Mouse (Mus musculus) ES-E14 (cell line): ENCODE measurements around the gene Ccr4.

Experiments used
- CHD2 ChIP-seq: IDR thresholded peaks from 2 replicates; pipeline ENCODE4 v1.6.1; 2014; ENCODE audit warnings: mild to moderate bottlenecking, low read depth, low read length, inconsistent platforms
- HCFC1 ChIP-seq: IDR thresholded peaks from 2 replicates; pipeline ENCODE4 v1.6.1; 2012; ENCODE audit warnings: low read length, inconsistent platforms, borderline replicate concordance; ENCODE audit not compliant: insufficient read depth
- MAFK ChIP-seq: IDR thresholded peaks from 2 replicates; pipeline ENCODE4 v1.6.1; 2014; ENCODE audit warnings: mild to moderate bottlenecking, low read depth, low read length, inconsistent platforms; ENCODE audit not compliant: insufficient read depth
- ZC3H11A ChIP-seq: IDR thresholded peaks from 2 replicates; pipeline ENCODE4 v1.6.1; 2012; ENCODE audit warnings: low read depth, mild to moderate bottlenecking, inconsistent platforms, low read length, borderline replicate concordance
- ZNF384 ChIP-seq: IDR thresholded peaks from 2 replicates; pipeline ENCODE4 v1.6.1; 2012; ENCODE audit warnings: low read depth, low read length, inconsistent platforms

GRCm38 (mm10) chr9:114466871-114467270 is 37.8 kb downstream of the Ccr4 start:
- TF ChIP-seq CHD2, result no peak
- TF ChIP-seq ZC3H11A, result no peak
- no peak for TF ChIP-seq MAFK
- no peak for TF ChIP-seq ZNF384
- no peak for TF ChIP-seq HCFC1
